Mouse (Mus musculus) heart, embryonic 16.5 days (tissue): ENCODE results near the gene Rapgef2. TPM values are rescaled to one million over a fixed set of nuclear protein-coding genes. Genes with fewer than 3 reads are reported as not detected.
A peak's percentile ranks its signal among the peaks of the same experiment; 100 is the strongest.

ENCODE experiments used
- ATAC-seq: fragments of 200-750 bp; cut with Nextera tagmentation; replicated peaks from 2 replicates; pipeline ENCODE4 v1.8.0; 2017; ENCODE audit warnings: moderate number of reproducible peaks; ENCODE audit not compliant: insufficient read depth, low FRiP score; ENCODE audit errors: extremely low read depth
- H3K27ac ChIP-seq: fragments of 300-500 bp; sonication (generic); 2 replicates; pipeline ENCODE4 v1.5.1; 2014; ENCODE audit warnings: mild to moderate bottlenecking, low read length, control low read depth, moderate library complexity
- H3K27me3 ChIP-seq: fragments of 300-500 bp; sonication (generic); 2 replicates; pipeline ENCODE4 v1.6.1; 2014; ENCODE audit warnings: low read length, mixed read lengths; ENCODE audit not compliant: control insufficient read depth, insufficient read depth
- H3K36me3 ChIP-seq: fragments of 300-500 bp; sonication (generic); 2 replicates; pipeline ENCODE4 v1.6.1; 2014; ENCODE audit not compliant: control insufficient read depth, insufficient read depth
- H3K4me1 ChIP-seq: fragments of 300-500 bp; sonication (generic); 2 replicates; pipeline ENCODE4 v1.6.1; 2014; ENCODE audit warnings: low read length, mixed read lengths; ENCODE audit not compliant: control insufficient read depth, insufficient read depth
- H3K4me2 ChIP-seq: fragments of 300-500 bp; sonication (generic); 2 replicates; pipeline ENCODE4 v1.6.1; 2014; ENCODE audit warnings: low read depth, mild to moderate bottlenecking, control low read depth, low read length
- H3K4me3 ChIP-seq: fragments of 300-500 bp; sonication (generic); 2 replicates; pipeline ENCODE4 v1.5.1; 2014; ENCODE audit warnings: mild to moderate bottlenecking, control low read depth, low read length
- H3K9ac ChIP-seq: fragments of 300-500 bp; sonication (generic); 2 replicates; pipeline ENCODE4 v1.6.1; 2014; ENCODE audit warnings: low read length, control low read depth
- H3K9me3 ChIP-seq: fragments of 300-500 bp; sonication (generic); replicated peaks from 2 replicates; pipeline ENCODE4 v1.6.1; 2016; ENCODE audit warnings: low read length; ENCODE audit not compliant: control insufficient read depth
- WGBS: fragments of 180-500 bp; shearing (Covaris S2); extraction: QIAGEN DNeasy Blood & Tissue Kit; methylation state at CpG from one replicate; pipeline ENCODE4 v1.1.7; 2014; 5-methylcytosine and 5-hydroxymethylcytosine counted together
- polyA plus RNA-seq: library from polyadenylated mRNA; unstranded; fragments of >200 nt; fragmentation: Nextera tagmentation; extraction: Ambion mirVana; gene quantifications from 2 replicates; pipeline ENCODE4 v1.2.1, GENCODE M21; 2015

Gene Rapgef2
- polyA plus RNA-seq, 1 experiment from 2014 or later = 4.9 TPM

DNA sequence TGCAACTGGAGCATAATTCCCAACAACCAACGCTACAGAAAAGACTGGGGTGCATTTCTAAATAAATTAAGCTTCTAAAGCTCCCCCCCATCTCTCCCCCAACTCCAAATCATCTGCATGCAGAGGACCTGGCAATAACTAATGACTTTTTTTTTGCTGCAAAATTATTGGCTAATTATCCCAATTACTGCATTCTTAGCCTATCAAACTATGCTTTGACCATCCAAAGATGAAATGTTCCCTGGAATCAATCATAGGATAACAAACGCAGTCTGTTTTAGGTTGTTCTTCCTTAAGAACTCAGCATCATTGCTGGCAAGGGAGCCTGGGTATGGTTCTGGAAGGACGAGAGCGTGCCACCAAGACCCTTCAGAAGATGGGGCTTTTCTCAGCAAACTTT lies 22.3 kb upstream of the Rapgef2 start:
- 88% methylated on average over 4 of the region's 4 CpGs for WGBS
- H3K9me3 ChIP-seq = no peaks in the 10 kb centered on the region
- no peaks in the 10 kb centered on the region for H3K27me3 ChIP-seq
- H3K4me2 ChIP-seq = no peak overlapping the region
- no peaks in the 10 kb centered on the region for H3K4me1 ChIP-seq
- no peak for ATAC-seq
- H3K4me3 ChIP-seq = no peak overlapping the region
- H3K27ac ChIP-seq = no peak overlapping the region
- no peak overlapping the region for H3K9ac ChIP-seq
- H3K36me3 ChIP-seq = no peaks in the 10 kb centered on the region

DNA sequence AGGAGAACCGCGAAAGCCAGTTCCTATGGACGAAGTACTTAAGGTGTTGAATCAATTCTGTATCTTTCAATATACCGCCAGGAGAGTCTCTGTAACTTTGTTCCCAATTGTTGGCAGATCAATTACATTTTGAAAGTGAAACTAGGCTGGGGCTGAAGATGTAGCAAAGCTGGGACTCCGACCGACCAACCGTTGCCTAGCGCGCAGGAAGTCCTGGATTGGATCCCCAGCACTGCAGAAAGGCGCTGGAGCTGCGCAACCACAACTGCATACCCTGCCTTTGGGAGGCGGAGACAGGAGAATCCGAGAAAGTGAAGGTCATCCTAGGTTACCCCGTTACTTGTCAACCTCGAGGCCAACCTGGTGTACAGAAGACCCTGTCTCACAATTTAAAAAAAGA lies 13.1 kb upstream of the Rapgef2 start:
- Histone ChIP-seq H3K36me3 (no peaks in the 10 kb centered on the region), H3K4me2 (no peak overlapping the region), H3K27me3 (no peaks in the 10 kb centered on the region), H3K4me3 (no peak overlapping the region), H3K4me1 (no peaks in the 10 kb centered on the region), H3K9ac (no peak overlapping the region), H3K27ac (no peak overlapping the region), H3K9me3 (no peaks in the 10 kb centered on the region)
- WGBS = 80% methylated on average over 15 of the region's 15 CpGs
- ATAC-seq = no peak

DNA sequence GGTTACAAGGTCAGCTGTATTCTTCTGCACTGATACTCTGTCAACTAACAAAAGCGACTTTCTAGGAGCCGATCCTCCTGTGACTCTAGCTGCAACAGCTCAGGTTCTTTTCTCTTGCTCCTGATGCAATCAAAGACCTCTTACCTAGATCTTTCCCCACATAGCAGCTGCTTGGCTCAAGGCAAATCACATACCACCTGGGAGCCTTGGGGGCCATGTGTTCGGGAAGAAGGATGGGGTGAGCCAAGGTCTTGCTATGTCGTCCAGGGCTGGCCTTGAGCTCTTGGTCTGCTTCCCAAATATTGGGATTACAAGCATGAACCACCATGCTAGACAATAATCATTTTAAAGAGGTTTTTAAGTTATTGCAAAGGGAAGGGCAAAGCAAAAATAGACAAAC lies 11.0 kb upstream of the Rapgef2 start:
- no peaks in the 10 kb centered on the region for H3K9me3 ChIP-seq
- H3K27ac ChIP-seq = no peak overlapping the region
- H3K4me1 ChIP-seq = no peaks in the 10 kb centered on the region
- no peak overlapping the region for H3K4me2 ChIP-seq
- H3K9ac ChIP-seq = no peak overlapping the region
- no peak for ATAC-seq
- no peaks in the 10 kb centered on the region for H3K27me3 ChIP-seq
- 76% methylated on average over 4 of the region's 4 CpGs for WGBS
- H3K4me3 ChIP-seq = no peak overlapping the region
- H3K36me3 ChIP-seq = no peaks in the 10 kb centered on the region

DNA sequence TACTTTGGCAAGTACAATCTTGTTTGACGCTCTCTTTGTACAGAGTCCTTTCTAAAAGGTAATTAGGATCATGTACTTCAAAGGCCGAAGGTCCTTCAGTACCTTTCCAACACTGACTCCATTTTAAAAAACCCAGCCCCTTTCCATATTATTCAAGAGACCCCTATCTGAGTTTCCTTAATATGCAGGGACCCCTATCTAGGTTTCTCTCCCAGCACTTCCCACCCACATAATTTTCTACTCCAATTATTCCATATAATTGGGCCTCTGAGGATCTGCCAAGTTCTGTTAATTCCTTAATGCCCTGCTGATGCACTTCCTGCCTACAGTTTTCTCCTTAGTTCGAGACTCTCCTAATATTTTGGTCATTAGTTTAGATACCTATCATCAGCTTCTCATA lies 10.3 kb upstream of the Rapgef2 start:
- 79% methylated on average over 3 of the region's 3 CpGs for WGBS
- H3K4me2 ChIP-seq = no peak overlapping the region
- H3K27me3 ChIP-seq = no peaks in the 10 kb centered on the region
- H3K9me3 ChIP-seq = no peaks in the 10 kb centered on the region
- no peak overlapping the region for H3K9ac ChIP-seq
- no peaks in the 10 kb centered on the region for H3K36me3 ChIP-seq
- no peak overlapping the region for H3K27ac ChIP-seq
- no peaks in the 10 kb centered on the region for H3K4me1 ChIP-seq
- ATAC-seq = no peak
- H3K4me3 ChIP-seq = no peak overlapping the region

DNA sequence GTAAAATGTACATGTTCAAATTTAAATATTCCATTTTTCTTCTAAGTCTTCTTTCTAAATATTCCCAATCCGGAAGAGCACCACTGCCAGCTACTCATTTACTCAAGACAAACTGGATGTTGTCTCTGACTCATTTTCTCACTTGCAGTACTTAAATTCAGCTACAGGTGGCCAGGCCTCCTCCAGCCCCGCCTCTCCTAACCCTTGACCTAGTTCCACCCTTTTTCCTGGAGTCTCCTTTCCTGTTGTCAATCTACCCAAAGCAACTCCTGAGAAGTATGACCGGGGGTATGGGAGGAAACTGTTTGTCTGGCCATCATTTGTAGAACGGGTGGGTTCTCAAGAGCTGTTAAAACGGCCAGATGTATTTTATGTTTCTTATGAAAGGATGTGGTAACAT lies 9.7 kb upstream of the Rapgef2 start:
- Histone ChIP-seq H3K4me2 (no peak overlapping the region), H3K27ac (no peak overlapping the region), H3K4me3 (no peak overlapping the region), H3K36me3 (no peaks in the 10 kb centered on the region), H3K9ac (no peak overlapping the region), H3K27me3 (no peaks in the 10 kb centered on the region), H3K4me1 (no peaks in the 10 kb centered on the region), H3K9me3 (no peaks in the 10 kb centered on the region)
- WGBS = 57% methylated on average over 5 of the region's 5 CpGs
- no peak for ATAC-seq

DNA sequence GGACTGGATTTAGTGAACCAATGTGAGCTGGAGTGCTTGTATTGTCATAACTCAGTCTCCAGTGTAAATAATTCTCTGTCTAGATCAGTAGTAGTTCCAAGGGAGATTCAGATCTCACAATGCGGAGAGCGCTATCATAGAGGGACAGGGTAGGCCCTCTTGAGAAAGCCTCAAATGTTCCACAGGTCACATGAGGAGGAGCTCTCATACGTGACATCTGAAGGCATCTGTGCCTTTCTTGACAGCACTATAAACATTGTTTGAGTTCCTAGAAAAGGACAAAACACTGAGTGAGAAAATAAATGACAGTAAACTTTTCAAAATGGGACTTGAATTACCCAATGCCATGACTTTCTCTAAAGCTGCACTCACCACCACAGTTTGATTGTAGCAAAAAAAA lies 8.4 kb upstream of the Rapgef2 start:
- Histone ChIP-seq H3K4me3 (no peak overlapping the region), H3K36me3 (no peaks in the 10 kb centered on the region), H3K27ac (no peak overlapping the region), H3K9ac (no peak overlapping the region), H3K27me3 (no peaks in the 10 kb centered on the region), H3K9me3 (no peaks in the 10 kb centered on the region), H3K4me2 (no peak overlapping the region), H3K4me1 (no peaks in the 10 kb centered on the region)
- ATAC-seq = no peak
- 79% methylated on average over 3 of the region's 3 CpGs for WGBS

DNA sequence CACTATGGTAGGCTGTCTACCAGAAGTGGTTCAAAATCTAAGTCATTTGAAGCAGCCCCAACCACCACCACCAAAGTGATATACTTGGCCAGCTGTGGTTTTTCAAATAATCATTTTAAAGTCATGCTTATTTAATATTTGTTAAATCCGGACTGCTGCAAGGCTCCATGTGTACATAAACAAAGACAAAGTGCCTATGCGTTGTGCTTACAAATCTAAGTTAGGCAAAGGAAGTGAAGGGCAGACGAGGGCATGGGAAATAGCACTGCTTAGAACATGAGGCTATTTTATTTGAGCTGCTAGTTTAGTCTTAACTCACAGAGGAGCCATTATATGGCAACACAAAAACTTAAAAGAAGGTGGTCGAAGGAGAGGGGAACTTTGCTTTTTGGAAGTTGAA lies 6.7 kb upstream of the Rapgef2 start:
- no peaks in the 10 kb centered on the region for H3K4me1 ChIP-seq
- no peak for ATAC-seq
- no peak overlapping the region for H3K4me3 ChIP-seq
- 59% methylated on average over 4 of the region's 4 CpGs for WGBS
- no peaks in the 10 kb centered on the region for H3K27me3 ChIP-seq
- H3K27ac ChIP-seq = no peak overlapping the region
- H3K36me3 ChIP-seq = no peaks in the 10 kb centered on the region
- H3K9me3 ChIP-seq = no peaks in the 10 kb centered on the region
- H3K4me2 ChIP-seq = no peak overlapping the region
- H3K9ac ChIP-seq = no peak overlapping the region

DNA sequence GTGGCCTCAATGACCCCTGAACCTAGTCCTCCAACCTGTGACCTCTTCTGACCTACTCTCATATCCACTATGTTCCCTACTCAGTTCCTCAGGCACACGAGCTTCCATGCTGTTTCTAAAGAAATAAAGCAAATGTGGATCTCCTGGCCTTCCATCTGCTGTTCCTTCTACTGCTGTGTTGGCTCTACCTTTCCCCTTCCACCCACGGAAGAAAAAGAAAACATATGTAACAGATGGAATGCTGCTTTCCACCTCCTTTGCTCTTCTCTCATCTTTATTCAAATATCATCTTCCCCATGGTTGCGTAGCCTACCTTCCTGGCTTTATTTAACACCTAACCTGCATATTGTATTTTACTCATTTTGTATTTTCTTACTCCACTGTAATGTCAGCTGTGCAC lies 2.7 kb upstream of the Rapgef2 start:
- Histone ChIP-seq H3K9ac (no peak overlapping the region), H3K9me3 (no peaks in the 10 kb centered on the region), H3K27ac (no peak overlapping the region), H3K4me1 (peaks cover 14% of the 10 kb centered on the region), H3K36me3 (no peaks in the 10 kb centered on the region), H3K27me3 (no peaks in the 10 kb centered on the region), H3K4me3 (no peak overlapping the region), H3K4me2 (no peak overlapping the region)
- no peak for ATAC-seq
- 77% methylated on average over 3 of the region's 3 CpGs for WGBS

DNA sequence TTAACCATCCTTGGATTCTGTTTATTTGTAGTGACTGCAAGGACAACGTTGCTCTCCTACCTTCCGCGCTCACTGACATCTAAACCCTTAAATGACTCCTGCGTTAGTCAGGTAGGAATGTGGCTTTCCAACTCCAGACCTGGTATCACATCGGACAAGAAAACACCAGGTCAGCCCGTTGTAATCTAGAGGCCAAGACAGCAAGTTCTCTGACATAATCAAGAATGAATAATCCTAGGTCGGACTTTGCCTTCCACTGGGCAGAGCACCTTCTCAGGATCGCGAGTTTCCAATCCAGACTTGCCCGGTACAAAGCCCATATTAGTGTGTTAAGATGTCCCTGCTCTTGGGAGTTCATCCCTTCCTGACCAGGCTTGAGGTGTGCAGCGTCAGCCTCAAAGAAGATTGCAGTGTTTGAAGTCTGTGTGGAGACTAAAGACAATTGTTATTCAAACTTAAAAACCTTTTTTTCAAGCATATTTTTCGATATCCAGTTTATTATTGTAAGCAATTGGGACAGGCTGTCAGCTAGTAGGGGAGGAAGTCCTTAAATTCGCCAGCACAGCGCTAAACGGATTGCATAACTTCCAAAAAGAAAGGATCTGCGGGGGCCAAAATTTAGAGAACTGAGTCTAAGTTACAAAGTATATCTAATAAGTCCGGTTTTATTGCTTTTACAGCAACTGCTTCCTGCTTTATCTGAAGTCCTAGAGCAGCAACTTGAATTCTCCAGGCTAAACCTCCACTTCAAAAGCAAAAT lies 1.6 kb upstream of the Rapgef2 start:
- peak overlapping the region; percentile 86 for H3K4me2 ChIP-seq
- H3K9ac ChIP-seq = peak overlapping the region; percentile 85
- H3K4me3 ChIP-seq = peak overlapping the region; percentile 87
- no peaks in the 10 kb centered on the region for H3K36me3 ChIP-seq
- no peaks in the 10 kb centered on the region for H3K9me3 ChIP-seq
- peak overlapping the region; percentile 57 for H3K27ac ChIP-seq
- no peak for ATAC-seq
- 11% methylated on average over 17 of the region's 17 CpGs for WGBS
- H3K27me3 ChIP-seq = no peaks in the 10 kb centered on the region
- H3K4me1 ChIP-seq = peaks cover 26% of the 10 kb centered on the region
